Mouse (Mus musculus): ENCODE measurements around the gene Ttll13.

DNA sequence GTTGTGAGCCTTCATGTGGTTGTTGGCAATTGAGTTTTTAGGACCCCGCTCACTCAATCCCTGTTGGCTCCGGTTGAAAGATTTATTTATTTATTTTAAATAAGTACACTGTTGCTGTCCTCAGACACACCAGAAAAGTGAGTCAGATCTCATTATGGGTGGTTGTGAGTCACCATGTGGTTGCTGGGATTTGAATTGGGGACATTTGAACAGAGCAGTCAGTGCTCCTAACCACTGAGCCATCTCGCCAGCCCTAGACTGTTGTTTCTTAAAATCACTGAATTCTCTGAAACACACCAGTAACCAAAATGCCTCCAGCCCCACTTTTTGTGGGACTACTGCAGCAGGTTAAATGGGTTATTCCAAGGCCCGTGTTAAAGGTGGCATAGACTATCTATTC lies 52.6 kb downstream of the Ttll13 start:
- TF ChIP-seq GATA1 (IDR thresholded peaks at IDR 0.05; ENCODE audit: low read length) (no peak), TAL1 (IDR thresholded peaks at IDR 0.05; ENCODE audit: low read length) (no peak)

Measured in erythroblast, embryonic 14.5 days (primary cell).